Mouse (Mus musculus) liver, embryonic 14.5 days (tissue): ENCODE data around the gene Pam.

ENCODE experiments used
- CTCF ChIP-seq: IDR thresholded peaks from 2 replicates; pipeline ENCODE4 v1.5.1; 2016; ENCODE audit warnings: antibody characterized with exemption, low read depth, control low read depth
- EP300 ChIP-seq: IDR thresholded peaks from 2 replicates; pipeline ENCODE4 v1.6.1; 2016; ENCODE audit warnings: antibody characterized with exemption, low read depth

DNA sequence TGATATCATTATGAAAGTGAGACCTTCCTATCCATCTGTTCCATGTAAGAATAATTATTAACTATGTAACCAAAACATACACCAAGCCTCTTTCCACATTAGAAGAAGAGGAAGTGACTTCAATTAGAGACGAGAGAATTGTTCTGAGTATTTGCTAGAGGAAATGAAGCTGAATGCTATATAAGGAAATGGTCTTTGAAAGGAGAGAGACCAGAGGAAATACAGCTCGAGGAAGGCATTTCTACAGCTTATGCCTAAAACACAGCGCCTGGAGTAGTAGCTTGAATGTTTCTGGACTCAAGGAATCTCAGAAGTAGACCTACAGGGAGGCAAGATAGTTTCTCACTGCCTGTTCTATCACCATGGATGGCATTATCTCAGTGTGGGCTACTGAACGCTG is 35.8 kb upstream of the Pam start:
- TF ChIP-seq CTCF (no peak), EP300 (no peak)
